Mouse (Mus musculus) stomach, postnatal 0 days (tissue): ENCODE data around the gene Asgr1.

Source experiments
- CTCF ChIP-seq: IDR thresholded peaks from 2 replicates; pipeline ENCODE4 v1.5.1; 2016; ENCODE audit warnings: antibody characterized with exemption, low read depth, mild to moderate bottlenecking, moderate library complexity
- EP300 ChIP-seq: optimal IDR thresholded peaks from 2 replicates; pipeline ENCODE3; 2016; ENCODE audit warnings: antibody characterized with exemption

GRCm38 (mm10) chr11:70013408-70013807 is 40.5 kb upstream of the Asgr1 start:
- no peak for TF ChIP-seq CTCF
- no peak for TF ChIP-seq EP300
